Mouse (Mus musculus) E14TG2a.4 (cell line): ENCODE measurements around the gene Timm29.

ENCODE experiments used
- CTCF ChIP-seq: conservative IDR thresholded peaks from 2 replicates; pipeline ENCODE4 v1.5.1; 2014; ENCODE audit warnings: low read length
- NANOG ChIP-seq: IDR thresholded peaks from 2 replicates; pipeline ENCODE4 v1.6.1; 2014; ENCODE audit warnings: borderline replicate concordance, low read length, mixed read lengths

DNA sequence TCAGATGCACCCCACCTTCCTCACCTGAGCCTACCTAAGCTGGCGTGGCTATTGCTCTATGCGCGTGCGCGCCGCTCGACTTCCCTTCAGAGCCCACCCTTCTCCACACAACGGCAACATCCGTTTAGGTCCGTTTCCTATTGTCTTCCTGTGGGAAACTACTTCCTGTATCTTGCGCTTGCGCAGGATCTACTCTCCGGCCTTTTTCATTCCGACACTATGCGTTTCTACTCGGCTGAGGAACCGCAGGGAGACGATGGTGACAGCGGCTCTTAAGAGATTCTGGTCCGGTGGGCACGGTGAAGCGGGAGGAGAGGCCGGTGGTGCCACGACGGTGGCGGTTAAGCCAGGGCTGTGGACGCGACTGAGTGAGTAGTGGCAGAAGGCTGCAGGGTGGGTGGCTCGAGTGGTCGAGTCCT, at the start of gene Timm29, which contains the start of gene Yipf2:
- no peak for TF ChIP-seq CTCF
- no peak for TF ChIP-seq NANOG
